Mouse (Mus musculus) neural tube, embryonic 15.5 days (tissue): ENCODE measurements around the gene Togaram1. TPM values are rescaled to one million over a fixed set of nuclear protein-coding genes. Genes with fewer than 3 reads are reported as not detected.

Source experiments
- ATAC-seq: fragments of 200-750 bp; cut with Nextera tagmentation; 2 replicates; pipeline ENCODE4 v1.8.0; 2017; ENCODE audit warnings: mild to moderate bottlenecking, moderate TSS enrichment, moderate library complexity; ENCODE audit not compliant: low FRiP score
- H3K27ac ChIP-seq: fragments of 300-500 bp; sonication (generic); replicated peaks from 2 replicates; pipeline ENCODE4 v1.5.1; 2015; ENCODE audit warnings: mild to moderate bottlenecking, inconsistent platforms
- H3K27me3 ChIP-seq: fragments of 300-500 bp; sonication (generic); replicated peaks from 2 replicates; pipeline ENCODE4 v1.6.1; 2015; ENCODE audit warnings: inconsistent platforms
- H3K36me3 ChIP-seq: fragments of 300-500 bp; sonication (generic); 2 replicates; pipeline ENCODE4 v1.6.1; 2015; ENCODE audit warnings: inconsistent platforms
- H3K4me1 ChIP-seq: fragments of 300-500 bp; sonication (generic); 2 replicates; pipeline ENCODE4 v1.6.1; 2015; ENCODE audit warnings: inconsistent platforms
- H3K4me2 ChIP-seq: fragments of 300-500 bp; sonication (generic); 2 replicates; pipeline ENCODE4 v1.6.1; 2015; ENCODE audit warnings: inconsistent platforms, mild to moderate bottlenecking, moderate library complexity
- H3K4me3 ChIP-seq: fragments of 300-500 bp; sonication (generic); replicated peaks from 2 replicates; pipeline ENCODE4 v1.5.1; 2015; ENCODE audit warnings: mild to moderate bottlenecking, inconsistent platforms
- H3K9ac ChIP-seq: fragments of 300-500 bp; sonication (generic); replicated peaks from 2 replicates; pipeline ENCODE4 v1.6.1; 2015; ENCODE audit warnings: mild to moderate bottlenecking, inconsistent platforms
- H3K9me3 ChIP-seq: fragments of 300-500 bp; sonication (generic); replicated peaks from 2 replicates; pipeline ENCODE4 v1.6.1; 2016; ENCODE audit warnings: inconsistent platforms
- WGBS: fragments of 180-500 bp; shearing (Covaris S2); methylation state at CpG from one replicate; pipeline ENCODE4 v1.1.7; 2015; ENCODE audit warnings: mixed read lengths; 5-methylcytosine and 5-hydroxymethylcytosine counted together
- polyA plus RNA-seq: library from polyadenylated mRNA; unstranded; fragments of >200 nt; fragmentation: Nextera tagmentation; extraction: Ambion mirVana; gene quantifications from 2 replicates; pipeline ENCODE4 v1.2.1, GENCODE M21; 2015

The Togaram1 gene
- polyA plus RNA-seq, 1 experiment from 2014 or later = 21.2 TPM

DNA sequence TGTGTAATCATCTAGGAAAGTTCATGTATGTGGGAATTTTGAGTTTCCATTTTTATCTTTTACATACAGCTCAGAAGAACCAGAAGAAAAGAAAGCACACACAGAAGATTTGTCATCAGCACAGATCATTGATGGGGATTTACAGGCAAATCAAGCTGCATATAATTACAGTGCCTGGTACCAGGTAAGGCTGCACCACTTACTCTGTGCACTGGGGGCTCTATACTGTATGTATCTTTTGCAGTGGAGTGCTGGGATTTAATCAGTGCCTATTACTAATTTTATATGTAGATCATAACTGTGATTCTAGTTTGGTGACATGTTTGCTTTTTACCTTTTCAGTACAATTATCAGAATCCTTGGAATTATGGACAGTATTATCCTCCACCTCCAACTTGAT, 95.5 kb downstream of the Togaram1 start:
- H3K27me3 ChIP-seq = no peaks in the 10 kb centered on the region
- no peak overlapping the region for H3K27ac ChIP-seq
- no peak overlapping the region for H3K4me2 ChIP-seq
- peaks cover 53% of the 10 kb centered on the region for H3K36me3 ChIP-seq
- H3K9ac ChIP-seq = no peak overlapping the region
- no peaks in the 10 kb centered on the region for H3K4me1 ChIP-seq
- H3K9me3 ChIP-seq = no peaks in the 10 kb centered on the region
- no peak overlapping the region for H3K4me3 ChIP-seq
- ATAC-seq = no peak

DNA sequence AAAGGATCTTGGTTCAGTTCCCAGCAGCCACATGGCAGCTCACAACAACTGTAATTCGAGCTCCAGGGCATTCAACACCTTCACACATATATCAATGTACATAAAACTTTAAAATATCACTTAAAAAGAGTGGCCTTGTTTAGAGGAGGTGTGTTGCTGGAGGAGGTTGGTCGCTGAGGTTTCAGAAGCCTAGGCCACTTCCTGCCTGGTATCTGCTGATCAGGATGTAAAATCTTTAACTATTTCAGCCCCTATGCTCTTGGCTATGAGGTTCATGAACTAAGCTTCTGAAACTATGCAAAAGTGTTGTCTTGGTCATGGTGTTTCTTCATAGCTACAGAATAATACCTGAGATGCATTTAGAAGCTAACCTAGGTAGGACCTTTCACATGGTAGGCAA, 99.6 kb downstream of the Togaram1 start:
- H3K4me3 ChIP-seq = no peak overlapping the region
- H3K27me3 ChIP-seq = no peaks in the 10 kb centered on the region
- H3K9me3 ChIP-seq = no peaks in the 10 kb centered on the region
- H3K9ac ChIP-seq = no peak overlapping the region
- H3K4me2 ChIP-seq = no peak overlapping the region
- H3K27ac ChIP-seq = no peak overlapping the region
- 83% methylated on average over 2 of the region's 2 CpGs for WGBS
- H3K4me1 ChIP-seq = no peaks in the 10 kb centered on the region
- H3K36me3 ChIP-seq = peaks cover 54% of the 10 kb centered on the region
- ATAC-seq = no peak

DNA sequence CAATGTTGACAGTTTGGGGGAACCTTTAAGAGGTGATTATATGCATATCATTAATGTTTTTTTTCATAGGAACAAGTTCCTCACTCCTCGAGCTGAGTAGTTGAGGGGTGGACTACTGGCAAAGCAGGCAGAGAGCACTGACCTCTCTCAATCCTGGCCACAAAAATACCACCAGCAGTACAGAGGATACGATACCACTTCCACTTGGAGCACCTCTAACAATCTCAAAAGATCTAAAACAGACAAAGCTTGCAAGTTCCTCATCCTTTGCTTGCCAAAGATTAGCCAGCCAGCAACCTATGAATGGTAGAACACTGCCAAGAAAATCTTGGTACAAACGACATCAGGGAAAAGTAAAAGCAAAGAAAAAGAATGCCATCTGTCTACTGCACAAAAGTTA, 100.6 kb downstream of the Togaram1 start:
- Histone ChIP-seq H3K9me3 (no peaks in the 10 kb centered on the region), H3K4me2 (no peak overlapping the region), H3K36me3 (peaks cover 46% of the 10 kb centered on the region), H3K27ac (no peak overlapping the region), H3K4me3 (no peak overlapping the region), H3K4me1 (no peaks in the 10 kb centered on the region), H3K27me3 (no peaks in the 10 kb centered on the region), H3K9ac (no peak overlapping the region)
- no peak for ATAC-seq
- WGBS = 70% methylated on average over 3 of the region's 3 CpGs

DNA sequence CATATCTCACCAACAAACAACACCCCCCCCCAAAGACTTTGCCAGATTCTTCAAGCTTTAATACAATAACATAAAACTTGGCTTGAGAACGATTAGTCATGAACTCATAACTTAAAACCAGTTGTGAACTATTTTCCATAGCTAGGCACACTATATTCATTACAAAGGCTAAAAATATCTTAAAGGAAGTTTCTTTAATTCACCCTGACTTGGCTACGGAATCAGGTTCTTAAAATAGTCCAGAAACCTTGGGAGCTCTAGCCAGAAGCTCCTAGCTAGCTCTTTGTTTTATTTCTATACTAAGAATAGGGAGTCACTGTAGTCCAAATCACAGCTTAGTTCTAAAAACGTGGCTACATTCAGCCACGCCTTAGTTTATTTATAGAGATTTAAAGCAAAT, 102.8 kb downstream of the Togaram1 start:
- H3K27me3 ChIP-seq = no peaks in the 10 kb centered on the region
- 81% methylated on average over 4 of the region's 4 CpGs for WGBS
- no peaks in the 10 kb centered on the region for H3K9me3 ChIP-seq
- peaks cover 8% of the 10 kb centered on the region; the same call in 1 of the 2 replicates for H3K4me1 ChIP-seq
- H3K27ac ChIP-seq = no peak overlapping the region
- no peak overlapping the region for H3K9ac ChIP-seq
- no peak overlapping the region for H3K4me3 ChIP-seq
- H3K36me3 ChIP-seq = peaks cover 35% of the 10 kb centered on the region
- ATAC-seq = no peak
- no peak overlapping the region for H3K4me2 ChIP-seq

Other genes starting within 250 kb of the Togaram1 start
- gene Gm527, start 47.9 kb upstream of the Togaram1 start, polyA plus RNA-seq = 2.6 and 5.0 TPM in 2 replicates
- 22.7 and 23.4 TPM in 2 replicates for gene Klhl28, start 270 bp upstream of the Togaram1 start, polyA plus RNA-seq
- 46.4 and 47.1 TPM in 2 replicates for gene Prpf39, start 70.5 kb downstream of the Togaram1 start, polyA plus RNA-seq
- gene Fkbp3, start 108.2 kb downstream of the Togaram1 start, polyA plus RNA-seq = 439 and 458 TPM in 2 replicates
- 8.1 TPM in 2 replicates for gene Fancm, start 109.8 kb downstream of the Togaram1 start, polyA plus RNA-seq
- 7.4 and 18.2 TPM in 2 replicates for gene Mis18bp1, start 206.8 kb downstream of the Togaram1 start, polyA plus RNA-seq